ENCODE assay signal across 9 mouse cellular contexts in genomic region chr17:24480201-24480826, GRCm38 (mm10). TPM values are rescaled to one million over a fixed set of nuclear protein-coding genes. Genes with fewer than 3 reads are reported as not detected.
DNase-seq lines count a peak whose midpoint lies in the region; ATAC-seq and TF ChIP-seq lines count a peak whose summit lies in the region.
"Had no signal": no experiment of that assay in that cellular context is flagged by ENCODE, and none has a peak within 500 bp of the region (broad histone marks: within the 10 kb centered on the region; RNA-seq: fewer than 3 reads in every experiment).

No protein-coding gene starts in this region.

- H3K9me3 ChIP-seq in forebrain, postnatal 0 days (ENCODE audit: low read length) = no peaks in the 10 kb centered on the region
- H3K9me3 ChIP-seq in forebrain, embryonic 15.5 days = no peaks in the 10 kb centered on the region
- H3K9me3 ChIP-seq in midbrain, embryonic 10.5 days (replicated peaks) = no peaks in the 10 kb centered on the region
- no peaks in the 10 kb centered on the region for H3K9me3 ChIP-seq in midbrain, embryonic 15.5 days
- no peaks in the 10 kb centered on the region for H3K9me3 ChIP-seq in intestine, postnatal 0 days (ENCODE audit: control insufficient read depth)
- no peaks in the 10 kb centered on the region for H3K9me3 ChIP-seq in stomach, embryonic 16.5 days (replicated peaks; ENCODE audit: control insufficient read depth, low read length)

- H3K4me2 ChIP-seq in forebrain, postnatal 0 days (ENCODE audit: low read depth) = no peak overlapping the region
- no peak overlapping the region for H3K4me2 ChIP-seq in forebrain, embryonic 15.5 days (replicated peaks)
- no peak overlapping the region for H3K4me2 ChIP-seq in midbrain, embryonic 15.5 days
- no peak overlapping the region for H3K4me2 ChIP-seq in intestine, postnatal 0 days (replicated peaks; ENCODE audit: low read depth)
- H3K4me2 ChIP-seq in stomach, embryonic 16.5 days (ENCODE audit: low read depth, low read length) = no peak overlapping the region

- no peaks in the 10 kb centered on the region for H3K27me3 ChIP-seq in forebrain, postnatal 0 days (ENCODE audit: insufficient read depth, low read length)
- no peaks in the 10 kb centered on the region for H3K27me3 ChIP-seq in forebrain, embryonic 15.5 days
- H3K27me3 ChIP-seq in midbrain, embryonic 10.5 days (ENCODE audit: low read depth, poor library complexity, severe bottlenecking) = no peaks in the 10 kb centered on the region
- no peaks in the 10 kb centered on the region for H3K27me3 ChIP-seq in midbrain, embryonic 15.5 days (replicated peaks)
- H3K27me3 ChIP-seq in intestine, postnatal 0 days (replicated peaks; ENCODE audit: control insufficient read depth, insufficient read depth, low read length) = no peaks in the 10 kb centered on the region
- no peaks in the 10 kb centered on the region for H3K27me3 ChIP-seq in stomach, embryonic 16.5 days (ENCODE audit: control insufficient read depth, insufficient read depth, low read length)

- no peak overlapping the region for H3K9ac ChIP-seq in forebrain, postnatal 0 days
- H3K9ac ChIP-seq in forebrain, embryonic 15.5 days (replicated peaks) = no peak overlapping the region
- H3K9ac ChIP-seq in midbrain, embryonic 15.5 days = no peak overlapping the region
- no peak overlapping the region for H3K9ac ChIP-seq in intestine, postnatal 0 days (ENCODE audit: low read depth, low read length)
- peak overlapping the region; percentile 37; the same call in 1 of the 2 replicates for H3K9ac ChIP-seq in stomach, embryonic 16.5 days (ENCODE audit: low read length)

- peak; percentile 41 for TF ChIP-seq CTCF in forebrain, postnatal 0 days (IDR thresholded peaks at IDR 0.05; ENCODE audit: low read depth)
- peak; percentile 61 for TF ChIP-seq CTCF in intestine, postnatal 0 days (IDR thresholded peaks at IDR 0.05; ENCODE audit: low read depth)

- peaks cover 20% of the 10 kb centered on the region for H3K36me3 ChIP-seq in forebrain, postnatal 0 days (ENCODE audit: insufficient read depth)
- H3K36me3 ChIP-seq in forebrain, embryonic 15.5 days = peaks cover 21% of the 10 kb centered on the region
- H3K36me3 ChIP-seq in midbrain, embryonic 10.5 days = peaks cover 28% of the 10 kb centered on the region
- peaks cover 15% of the 10 kb centered on the region for H3K36me3 ChIP-seq in midbrain, embryonic 15.5 days (replicated peaks)
- peaks cover 25% of the 10 kb centered on the region for H3K36me3 ChIP-seq in intestine, postnatal 0 days (ENCODE audit: control insufficient read depth, insufficient read depth)
- H3K36me3 ChIP-seq in stomach, embryonic 16.5 days (ENCODE audit: control insufficient read depth, insufficient read depth, low read length) = peaks cover 10% of the 10 kb centered on the region; the same call in 1 of the 2 replicates

- H3K4me1 ChIP-seq in forebrain, postnatal 0 days (ENCODE audit: insufficient read depth) = peaks cover 8% of the 10 kb centered on the region; the same call in 1 of the 2 replicates
- H3K4me1 ChIP-seq in forebrain, embryonic 15.5 days = peaks cover 17% of the 10 kb centered on the region
- peaks cover 27% of the 10 kb centered on the region for H3K4me1 ChIP-seq in midbrain, embryonic 10.5 days
- H3K4me1 ChIP-seq in midbrain, embryonic 15.5 days = peaks cover 23% of the 10 kb centered on the region
- peaks cover 8% of the 10 kb centered on the region for H3K4me1 ChIP-seq in intestine, postnatal 0 days (replicated peaks; ENCODE audit: control insufficient read depth, insufficient read depth, low read length)
- H3K4me1 ChIP-seq in stomach, embryonic 16.5 days (ENCODE audit: control insufficient read depth, insufficient read depth, low read length) = peaks cover 10% of the 10 kb centered on the region

- ATAC-seq in forebrain, postnatal 0 days = no peak
- no peak for ATAC-seq in forebrain, embryonic 15.5 days (replicated peaks)
- no peak for ATAC-seq in midbrain, embryonic 15.5 days (replicated peaks)
- no peak for ATAC-seq in intestine, postnatal 0 days
- no peak for ATAC-seq in stomach, embryonic 16.5 days (ENCODE audit: insufficient read depth, low FRiP score)

- H3K27ac ChIP-seq in forebrain, postnatal 0 days (ENCODE audit: low read depth, low read length) = no peak overlapping the region
- H3K27ac ChIP-seq in forebrain, embryonic 15.5 days (replicated peaks) = no peak overlapping the region
- 0 out of 2 replicates have a peak overlapping the region, but pooled peaks have one; percentile 33 for H3K27ac ChIP-seq in midbrain, embryonic 10.5 days (replicated peaks)
- no peak overlapping the region for H3K27ac ChIP-seq in midbrain, embryonic 15.5 days
- H3K27ac ChIP-seq in intestine, postnatal 0 days (ENCODE audit: low read depth, low read length) = no peak overlapping the region
- peak overlapping the region; percentile 68 for H3K27ac ChIP-seq in stomach, embryonic 16.5 days (ENCODE audit: low read length)

- 43% methylated on average over 3 of the region's 3 CpGs for WGBS in forebrain, postnatal 0 days
- 51% methylated on average over 3 of the region's 3 CpGs for WGBS in forebrain, embryonic 15.5 days
- 49% methylated on average over 3 of the region's 3 CpGs for WGBS in midbrain, embryonic 10.5 days
- 41% methylated on average over 3 of the region's 3 CpGs for WGBS in midbrain, embryonic 15.5 days
- 53% methylated on average over 3 of the region's 3 CpGs for WGBS in intestine, postnatal 0 days
- 45% methylated on average over 3 of the region's 3 CpGs for WGBS in stomach, embryonic 16.5 days

- DNase-seq in forebrain, postnatal 0 days = no peak
- DNase-seq in midbrain, embryonic 10.5 days (ENCODE audit: low spot score) = no peak
- no peak for DNase-seq in left cerebral cortex, adult 18-20 months (ENCODE audit: low spot score in 2 of 2)
- DNase-seq in gastrocnemius, adult 18-20 months (ENCODE audit: low spot score) = no peak
- DNase-seq: gastrocnemius, postnatal 14 days had no signal

- no peak overlapping the region for H3K4me3 ChIP-seq in forebrain, postnatal 0 days (ENCODE audit: low read depth, low read length)
- H3K4me3 ChIP-seq in forebrain, embryonic 15.5 days = no peak overlapping the region
- peak overlapping the region; percentile 87; the same call in 1 of the 2 replicates for H3K4me3 ChIP-seq in midbrain, embryonic 10.5 days
- no peak overlapping the region for H3K4me3 ChIP-seq in midbrain, embryonic 15.5 days
- H3K4me3 ChIP-seq in intestine, postnatal 0 days (ENCODE audit: low read depth, low read length) = no peak overlapping the region
- no peak overlapping the region for H3K4me3 ChIP-seq in stomach, embryonic 16.5 days (replicated peaks; ENCODE audit: low read length)

RNA-seq across cellular contexts. Expression of gene Mlst8, which starts 1.4 kb away (rescaled TPM):
- 36.5 and 45.5 TPM in 2 replicates for total RNA-seq in forebrain, postnatal 0 days (2014; rRNA removed)
- polyA plus RNA-seq in forebrain, postnatal 0 days (2015; fragmentation: Nextera tagmentation; extraction: Ambion mirVana) = 23.9 and 28.2 TPM in 2 replicates
- polyA plus RNA-seq in forebrain, embryonic 15.5 days (2015; fragmentation: Nextera tagmentation; extraction: Ambion mirVana) = 35.2 and 36.4 TPM in 2 replicates
- polyA plus RNA-seq in midbrain, embryonic 10.5 days (2016; fragmentation: Nextera tagmentation; extraction: Ambion mirVana) = 40.2 and 40.9 TPM in 2 replicates
- polyA plus RNA-seq in midbrain, embryonic 15.5 days (2015; fragmentation: Nextera tagmentation; extraction: Ambion mirVana) = 40.6 and 43.7 TPM in 2 replicates
- polyA plus RNA-seq in intestine, postnatal 0 days (2015; fragmentation: Nextera tagmentation; extraction: Ambion mirVana) = 11.9 and 12.9 TPM in 2 replicates
- 29.0 and 33.6 TPM in 2 replicates for polyA plus RNA-seq in stomach, embryonic 16.5 days (2015; fragmentation: Nextera tagmentation; extraction: Ambion mirVana)
- 10 to 100 TPM; 34.9 to 35.3 TPM for total RNA-seq in left cerebral cortex, adult 18-20 months (2021)
- 10 to 100 TPM in 1 of 2 experiments, 1 to 10 TPM in 1; 9.9 to 11.1 TPM for total RNA-seq in gastrocnemius, adult 18-20 months (2021)

RNA-seq across cellular contexts. Expression of gene Bricd5, which starts 6.6 kb away (rescaled TPM):
- total RNA-seq in forebrain, postnatal 0 days (2014; rRNA removed) = 1.2 and 2.0 TPM in 2 replicates
- 1.6 and 4.3 TPM in 2 replicates for polyA plus RNA-seq in forebrain, postnatal 0 days (2015; fragmentation: Nextera tagmentation; extraction: Ambion mirVana)
- polyA plus RNA-seq in forebrain, embryonic 15.5 days (2015; fragmentation: Nextera tagmentation; extraction: Ambion mirVana) = 0.40 TPM in 1 of 2 replicates, not detected in the other
- 0.21 and 0.22 TPM in 2 replicates for polyA plus RNA-seq in midbrain, embryonic 10.5 days (2016; fragmentation: Nextera tagmentation; extraction: Ambion mirVana)
- polyA plus RNA-seq in midbrain, embryonic 15.5 days (2015; fragmentation: Nextera tagmentation; extraction: Ambion mirVana) = 0.23 and 0.28 TPM in 2 replicates
- polyA plus RNA-seq in intestine, postnatal 0 days (2015; fragmentation: Nextera tagmentation; extraction: Ambion mirVana) = not detected in 2 replicates
- polyA plus RNA-seq in stomach, embryonic 16.5 days (2015; fragmentation: Nextera tagmentation; extraction: Ambion mirVana) = 0.36 and 0.46 TPM in 2 replicates
- 1 to 10 TPM; 2.0 to 2.1 TPM for total RNA-seq in left cerebral cortex, adult 18-20 months (2021)
- total RNA-seq in gastrocnemius, adult 18-20 months (2021) = under 1 TPM in 1 of 2 experiments, not detected in 1; 0.31 TPM

RNA-seq across cellular contexts. Expression of gene Caskin1, which starts 8.1 kb away (rescaled TPM):
- total RNA-seq in forebrain, postnatal 0 days (2014; rRNA removed) = 90.0 and 113 TPM in 2 replicates
- 14.9 and 25.3 TPM in 2 replicates for polyA plus RNA-seq in forebrain, postnatal 0 days (2015; fragmentation: Nextera tagmentation; extraction: Ambion mirVana)
- polyA plus RNA-seq in forebrain, embryonic 15.5 days (2015; fragmentation: Nextera tagmentation; extraction: Ambion mirVana) = 25.6 and 26.4 TPM in 2 replicates
- polyA plus RNA-seq in midbrain, embryonic 10.5 days (2016; fragmentation: Nextera tagmentation; extraction: Ambion mirVana) = 6.7 and 8.5 TPM in 2 replicates
- polyA plus RNA-seq in midbrain, embryonic 15.5 days (2015; fragmentation: Nextera tagmentation; extraction: Ambion mirVana) = 50.3 and 52.9 TPM in 2 replicates
- 0.69 and 0.78 TPM in 2 replicates for polyA plus RNA-seq in intestine, postnatal 0 days (2015; fragmentation: Nextera tagmentation; extraction: Ambion mirVana)
- 1.5 and 2.3 TPM in 2 replicates for polyA plus RNA-seq in stomach, embryonic 16.5 days (2015; fragmentation: Nextera tagmentation; extraction: Ambion mirVana)
- 100 to 1,000 TPM; 123 to 129 TPM for total RNA-seq in left cerebral cortex, adult 18-20 months (2021)
- under 1 TPM; 0.09 to 0.17 TPM for total RNA-seq in gastrocnemius, adult 18-20 months (2021)

RNA-seq across cellular contexts. Expression of gene Pgp, which starts 10.1 kb away (rescaled TPM):
- total RNA-seq in forebrain, postnatal 0 days (2014; rRNA removed) = 37.8 and 39.5 TPM in 2 replicates
- polyA plus RNA-seq in forebrain, postnatal 0 days (2015; fragmentation: Nextera tagmentation; extraction: Ambion mirVana) = 68.1 and 72.5 TPM in 2 replicates
- polyA plus RNA-seq in forebrain, embryonic 15.5 days (2015; fragmentation: Nextera tagmentation; extraction: Ambion mirVana) = 51.0 and 54.0 TPM in 2 replicates
- polyA plus RNA-seq in midbrain, embryonic 10.5 days (2016; fragmentation: Nextera tagmentation; extraction: Ambion mirVana) = 76.4 and 83.5 TPM in 2 replicates
- 63.7 and 67.1 TPM in 2 replicates for polyA plus RNA-seq in midbrain, embryonic 15.5 days (2015; fragmentation: Nextera tagmentation; extraction: Ambion mirVana)
- polyA plus RNA-seq in intestine, postnatal 0 days (2015; fragmentation: Nextera tagmentation; extraction: Ambion mirVana) = 64.5 and 69.4 TPM in 2 replicates
- 49.6 and 54.5 TPM in 2 replicates for polyA plus RNA-seq in stomach, embryonic 16.5 days (2015; fragmentation: Nextera tagmentation; extraction: Ambion mirVana)
- 10 to 100 TPM; 69.6 to 70.1 TPM for total RNA-seq in left cerebral cortex, adult 18-20 months (2021)
- 10 to 100 TPM; 47.6 to 52.1 TPM for total RNA-seq in gastrocnemius, adult 18-20 months (2021)

RNA-seq across cellular contexts. Expression of gene E4f1, which starts 10.2 kb away (rescaled TPM):
- total RNA-seq in forebrain, postnatal 0 days (2014; rRNA removed) = 34.2 and 37.5 TPM in 2 replicates
- polyA plus RNA-seq in forebrain, postnatal 0 days (2015; fragmentation: Nextera tagmentation; extraction: Ambion mirVana) = 9.2 and 25.6 TPM in 2 replicates
- polyA plus RNA-seq in forebrain, embryonic 15.5 days (2015; fragmentation: Nextera tagmentation; extraction: Ambion mirVana) = 44.0 and 44.9 TPM in 2 replicates
- 36.2 and 42.9 TPM in 2 replicates for polyA plus RNA-seq in midbrain, embryonic 10.5 days (2016; fragmentation: Nextera tagmentation; extraction: Ambion mirVana)
- polyA plus RNA-seq in midbrain, embryonic 15.5 days (2015; fragmentation: Nextera tagmentation; extraction: Ambion mirVana) = 53.1 and 55.6 TPM in 2 replicates
- polyA plus RNA-seq in intestine, postnatal 0 days (2015; fragmentation: Nextera tagmentation; extraction: Ambion mirVana) = 5.0 and 5.2 TPM in 2 replicates
- 29.4 and 35.0 TPM in 2 replicates for polyA plus RNA-seq in stomach, embryonic 16.5 days (2015; fragmentation: Nextera tagmentation; extraction: Ambion mirVana)
- total RNA-seq in left cerebral cortex, adult 18-20 months (2021) = 10 to 100 TPM; 32.5 to 34.3 TPM
- total RNA-seq in gastrocnemius, adult 18-20 months (2021) = 10 to 100 TPM; 10.8 TPM

Comparison
In these comparisons a context has a peak if more than half of its experiments do, and no peak if none do; other contexts are left out.
1. H3K27ac ChIP-seq: peak in midbrain, embryonic 10.5 days (single experiment) and stomach, embryonic 16.5 days (single experiment); none in forebrain, postnatal 0 days (single experiment), forebrain, embryonic 15.5 days (single experiment), midbrain, embryonic 15.5 days (single experiment) and intestine, postnatal 0 days (single experiment).